Mouse (Mus musculus): ENCODE data around the gene Rgs14. TPM values are rescaled to one million over a fixed set of nuclear protein-coding genes. Genes with fewer than 3 reads are reported as not detected.
A peak's percentile ranks its signal among the peaks of the same experiment; 100 is the strongest.

Gene Rgs14
- total and polyA plus RNA-seq, 3 experiments, result 14.4 to 20.5 TPM; not detected in 1

GRCm38 (mm10) chr13:55328641-55329040 lies 40.9 kb upstream of the Rgs14 start:
- peaks cover 0 to 11% of the 10 kb centered on the region in 2 experiments; a peak in 2 of 4 replicates for H3K4me1 ChIP-seq (ENCODE audit: control insufficient read depth in 1 of 2, insufficient read depth in 2 of 2, low read length in 2 of 2)
- no peaks in the 10 kb centered on the region for H3K27me3 ChIP-seq (ENCODE audit: control insufficient read depth in 1 of 2, insufficient read depth in 2 of 2, low read length in 2 of 2)
- DNase-seq (ENCODE audit: low read depth, low spot score), result no peak
- TF ChIP-seq POLR2AphosphoS5 (IDR thresholded peaks at IDR 0.05; ENCODE audit: borderline replicate concordance, low read depth, low read length), result no peak
- no peak for TF ChIP-seq POLR2A (IDR thresholded peaks at IDR 0.05; ENCODE audit: control insufficient read depth in 1 of 2, insufficient read depth in 1 of 2, low read depth in 1 of 2, low read length in 2 of 2, poor library complexity in 1 of 2)
- peaks cover 2% of the 10 kb centered on the region; the same call in 1 of the 2 replicates for H3K79me2 ChIP-seq (ENCODE audit: control insufficient read depth, insufficient read depth, low read length, poor library complexity)
- no peak overlapping the region for H3K27ac ChIP-seq (ENCODE audit: control insufficient read depth, low read depth, low read length)
- peaks cover 2 to 4% of the 10 kb centered on the region in 2 experiments; a peak in 2 of 4 replicates for H3K36me3 ChIP-seq (ENCODE audit: control insufficient read depth in 1 of 2, insufficient read depth in 2 of 2, low read length in 2 of 2)
- peak overlapping the region; percentile 68; the same call in 1 of the 2 replicates for H3K9ac ChIP-seq (ENCODE audit: control insufficient read depth, low read depth, low read length, poor library complexity, severe bottlenecking)
- H3K9me3 ChIP-seq (replicated peaks; ENCODE audit: insufficient read depth, low read length), result no peaks in the 10 kb centered on the region
- no peak overlapping the region for H3K4me3 ChIP-seq (ENCODE audit: control insufficient read depth in 1 of 2, insufficient read depth in 1 of 2, low read depth in 2 of 2, low read length in 2 of 2)

- Histone ChIP-seq H3K9ac (ENCODE audit: control insufficient read depth, low read depth, low read length, poor library complexity, severe bottlenecking) (peak overlapping the region; percentile 68), H3K27ac (ENCODE audit: control insufficient read depth, low read depth, low read length) (peak overlapping the region; percentile 37; the same call in 1 of the 2 replicates), H3K79me2 (ENCODE audit: control insufficient read depth, insufficient read depth, low read length, poor library complexity) (peaks cover 2% of the 10 kb centered on the region; the same call in 1 of the 2 replicates), H3K4me3 (ENCODE audit: control insufficient read depth in 1 of 2, insufficient read depth in 1 of 2, low read depth in 2 of 2, low read length in 2 of 2) (peak overlapping the region; percentile 65 to 71), H3K4me1 (ENCODE audit: control insufficient read depth in 1 of 2, insufficient read depth in 2 of 2, low read length in 2 of 2) (peaks cover 0 to 11% of the 10 kb centered on the region in 2 experiments; a peak in 2 of 4 replicates), H3K9me3 (replicated peaks; ENCODE audit: insufficient read depth, low read length) (no peaks in the 10 kb centered on the region), H3K36me3 (ENCODE audit: control insufficient read depth in 1 of 2, insufficient read depth in 2 of 2, low read length in 2 of 2) (peaks cover 0 to 4% of the 10 kb centered on the region in 2 experiments; a peak in 1 of 4 replicates), H3K27me3 (ENCODE audit: control insufficient read depth in 1 of 2, insufficient read depth in 2 of 2, low read length in 2 of 2) (no peaks in the 10 kb centered on the region)
- no peak for DNase-seq (ENCODE audit: low read depth, low spot score)
- TF ChIP-seq ELF1 (IDR thresholded peaks at IDR 0.05; ENCODE audit: low read depth, low read length) (no peak), USF2 (IDR thresholded peaks at IDR 0.05; ENCODE audit: borderline replicate concordance in 1 of 2, insufficient read depth in 1 of 2, low read depth in 1 of 2, low read length in 2 of 2) (no peak), MXI1 (IDR thresholded peaks at IDR 0.05; ENCODE audit: low read depth, low read length) (no peak), JUND (IDR thresholded peaks at IDR 0.05; ENCODE audit: low read depth, low read length) (no peak), MAX (IDR thresholded peaks at IDR 0.05; ENCODE audit: low read length) (no peak), SIN3A (IDR thresholded peaks at IDR 0.05; ENCODE audit: low read length) (no peak; the same call in 1 of the 2 replicates), ZMIZ1 (IDR thresholded peaks at IDR 0.05; ENCODE audit: low read depth, low read length) (no peak)
Measured at GRCm38 (mm10) chr13:55329109-55329682, 40.3 kb upstream of the Rgs14 start.

- Histone ChIP-seq H3K9me3 (replicated peaks; ENCODE audit: insufficient read depth, low read length) (no peaks in the 10 kb centered on the region), H3K4me3 (ENCODE audit: control insufficient read depth in 1 of 2, insufficient read depth in 1 of 2, low read depth in 2 of 2, low read length in 2 of 2) (peak within 1 kb of the TSS; percentile 69 to 71), H3K27me3 (ENCODE audit: control insufficient read depth in 1 of 2, insufficient read depth in 2 of 2, low read length in 2 of 2) (no peaks in the 10 kb centered on the region), H3K79me2 (ENCODE audit: control insufficient read depth, insufficient read depth, low read length, poor library complexity) (peaks cover 2% of the 10 kb centered on the region; the same call in 1 of the 2 replicates), H3K36me3 (ENCODE audit: control insufficient read depth in 1 of 2, insufficient read depth in 2 of 2, low read length in 2 of 2) (peaks cover 0 to 4% of the 10 kb centered on the region in 2 experiments; a peak in 1 of 4 replicates), H3K4me1 (ENCODE audit: control insufficient read depth in 1 of 2, insufficient read depth in 2 of 2, low read length in 2 of 2) (peaks cover 0 to 11% of the 10 kb centered on the region in 2 experiments; a peak in 2 of 4 replicates), H3K9ac (ENCODE audit: control insufficient read depth, low read depth, low read length, poor library complexity, severe bottlenecking) (peak within 1 kb of the TSS; percentile 95), H3K27ac (ENCODE audit: control insufficient read depth, low read depth, low read length) (peak within 1 kb of the TSS; percentile 89)
- DNase-seq (ENCODE audit: low read depth, low spot score), result peak; percentile 95
- TF ChIP-seq ZC3H11A (IDR thresholded peaks at IDR 0.05; ENCODE audit: low read depth, low read length) (no peak), MAFK (IDR thresholded peaks at IDR 0.05; ENCODE audit: borderline replicate concordance, low read depth, low read length) (no peak), EP300 (IDR thresholded peaks at IDR 0.05; ENCODE audit: low read depth in 1 of 2, low read length in 2 of 2) (no peak; a peak in 1 of 4 replicates), CHD1 (IDR thresholded peaks at IDR 0.05; ENCODE audit: low read depth, low read length) (no peak), GABPA (IDR thresholded peaks at IDR 0.05; ENCODE audit: low read depth, low read length) (no peak), POLR2A (IDR thresholded peaks at IDR 0.05; ENCODE audit: control insufficient read depth in 1 of 2, insufficient read depth in 1 of 2, low read depth in 1 of 2, low read length in 2 of 2, poor library complexity in 1 of 2) (peak; percentile 80 to 88), HCFC1 (IDR thresholded peaks at IDR 0.05; ENCODE audit: low read depth, low read length) (peak; percentile 60), POLR2AphosphoS2 (IDR thresholded peaks at IDR 0.05; ENCODE audit: low read length) (peak; percentile 58; the same call in 1 of the 2 replicates), ETS1 (IDR thresholded peaks at IDR 0.05; ENCODE audit: low read depth, low read length) (0 out of 2 replicates have a peak, but pooled peaks have one; percentile 27), E2F4 (IDR thresholded peaks at IDR 0.05; ENCODE audit: borderline replicate concordance, low read depth, low read length) (peak; percentile 92; the same call in 1 of the 2 replicates), NELFE (IDR thresholded peaks at IDR 0.05; ENCODE audit: low read depth, low read length) (peak; percentile 76), NRF1 (IDR thresholded peaks at IDR 0.05; ENCODE audit: insufficient read depth, low read depth, low read length, poor library complexity, severe bottlenecking) (peak; percentile 90), CHD2 (IDR thresholded peaks at IDR 0.05; ENCODE audit: low read length) (peak; percentile 24; the same call in 1 of the 2 replicates)
Measured at GRCm38 (mm10) chr13:55329683-55330566, 39.6 kb upstream of the Rgs14 start, which contains the start of gene Mxd3. TSS of gene Mxd3 (minus strand) at chr13:55329823.
